Mouse (Mus musculus) liver, embryonic 14.5 days (tissue): ENCODE measurements around the gene Kdm1b. TPM values are rescaled to one million over a fixed set of nuclear protein-coding genes. Genes with fewer than 3 reads are reported as not detected.

Experiments
- ATAC-seq: fragments of 200-750 bp; cut with Nextera tagmentation; 2 replicates; pipeline ENCODE4 v1.8.0; 2017; ENCODE audit warnings: moderate number of reproducible peaks, mild to moderate bottlenecking, moderate library complexity; ENCODE audit not compliant: insufficient read depth
- DNase-seq, 3 experiments: peaks; one replicate each; pipeline ENCODE4 v3.0.0-alpha.2; 2012 to 2013; ENCODE audit warnings: low read depth in 3 of 3, low spot score in 3 of 3
- H3K27ac ChIP-seq: fragments of 300-500 bp; sonication (generic); 2 replicates; pipeline ENCODE4 v1.5.1; 2014; ENCODE audit warnings: moderate library complexity, mild to moderate bottlenecking, control low read depth, inconsistent platforms
- H3K27me3 ChIP-seq: fragments of 300-500 bp; sonication (generic); 2 replicates; pipeline ENCODE4 v1.6.1; 2014; ENCODE audit warnings: mild to moderate bottlenecking, low read length, moderate library complexity; ENCODE audit not compliant: control insufficient read depth, insufficient read depth
- H3K36me3 ChIP-seq: fragments of 300-500 bp; sonication (generic); replicated peaks from 2 replicates; pipeline ENCODE4 v1.6.1; 2014; ENCODE audit warnings: low read depth; ENCODE audit not compliant: control insufficient read depth, insufficient read depth
- H3K4me1 ChIP-seq, 2 experiments: fragments of 200-500 bp in 1 of 2; fragments of 300-500 bp in 1 of 2; sonication (generic) in 1 of 2; replicated peaks; 2 replicates each; pipeline ENCODE4 v1.6.1; 2012 to 2014; ENCODE audit warnings: antibody characterized with exemption in 1 of 2, inconsistent platforms in 1 of 2, low read length in 1 of 2; ENCODE audit not compliant: control insufficient read depth in 2 of 2, insufficient read depth in 2 of 2
- H3K4me2 ChIP-seq: fragments of 300-500 bp; sonication (generic); 2 replicates; pipeline ENCODE4 v1.6.1; 2014; ENCODE audit warnings: low read depth, mild to moderate bottlenecking, control low read depth, moderate library complexity
- H3K4me3 ChIP-seq, 2 experiments: fragments of 200-500 bp in 1 of 2; fragments of 300-500 bp in 1 of 2; sonication (generic) in 1 of 2; 2 replicates each; pipeline ENCODE4 v1.5.1; 2012 to 2014; ENCODE audit warnings: low read depth in 2 of 2, low read length in 2 of 2, mild to moderate bottlenecking in 2 of 2, control low read depth in 1 of 2, inconsistent platforms in 1 of 2, moderate library complexity in 1 of 2; ENCODE audit not compliant: insufficient read depth in 1 of 2
- H3K9ac ChIP-seq: fragments of 300-500 bp; sonication (generic); replicated peaks from 2 replicates; pipeline ENCODE4 v1.6.1; 2014; ENCODE audit warnings: mild to moderate bottlenecking, control low read depth, moderate library complexity
- H3K9me3 ChIP-seq: fragments of 300-500 bp; sonication (generic); 2 replicates; pipeline ENCODE4 v1.6.1; 2016; ENCODE audit warnings: low read length, mixed read lengths; ENCODE audit not compliant: control insufficient read depth
- CTCF ChIP-seq: IDR thresholded peaks from 2 replicates; pipeline ENCODE4 v1.5.1; 2016; ENCODE audit warnings: antibody characterized with exemption, low read depth, control low read depth
- EP300 ChIP-seq: IDR thresholded peaks from 2 replicates; pipeline ENCODE4 v1.6.1; 2016; ENCODE audit warnings: antibody characterized with exemption, low read depth
- WGBS: fragments of 180-500 bp; shearing (Covaris S2); extraction: QIAGEN DNeasy Blood & Tissue Kit; methylation state at CpG from one replicate; pipeline ENCODE4 v1.1.7; 2014; ENCODE audit not compliant: insufficient replicate concordance; 5-methylcytosine and 5-hydroxymethylcytosine counted together
- polyA plus RNA-seq, 2 experiments: library from polyadenylated mRNA; depleted of rRNA in 1 of 2; stranded (reverse) in 1 of 2; unstranded in 1 of 2; fragments of >200 nt; fragmentation: Nextera tagmentation in 1 of 2; extraction: Ambion mirVana in 1 of 2; gene quantifications; 2 replicates each; pipeline versions ENCODE4 v1.2.1 to v1.2.3; 2012 to 2014

Gene Kdm1b
- polyA plus RNA-seq, 2 experiments = 2.5 to 2.8 TPM

GRCm38 (mm10) chr13:47043833-47044616 lies 726 bp downstream of the Kdm1b start:
- Histone ChIP-seq H3K9me3 (no peaks in the 10 kb centered on the region), H3K27me3 (no peaks in the 10 kb centered on the region; the same call in 1 of the 2 replicates), H3K36me3 (no peaks in the 10 kb centered on the region), H3K27ac (no peak overlapping the region), H3K4me2 (peak overlapping the region; percentile 70), H3K4me3 (peak overlapping the region; percentile 58 to 72), H3K4me1 (peaks cover 0 to 8% of the 10 kb centered on the region in 2 experiments; a peak in 2 of 4 replicates), H3K9ac (peak overlapping the region; percentile 20)
- no peak for TF ChIP-seq CTCF
- ATAC-seq = peak; percentile 13
- WGBS = 2% methylated on average over 45 of the region's 45 CpGs
- DNase-seq = no peak

- Histone ChIP-seq H3K4me3 (peak within 1 kb of the TSS; percentile 58 to 72), H3K4me2 (peak within 1 kb of the TSS; percentile 70), H3K27ac (no peak within 1 kb of the TSS), H3K9ac (peak within 1 kb of the TSS; percentile 20), H3K9me3 (no peaks in the 10 kb centered on the region), H3K4me1 (peaks cover 0 to 8% of the 10 kb centered on the region in 2 experiments; a peak in 2 of 4 replicates), H3K27me3 (no peaks in the 10 kb centered on the region; the same call in 1 of the 2 replicates), H3K36me3 (no peaks in the 10 kb centered on the region)
- 28% methylated on average over 10 of the region's 10 CpGs for WGBS
- DNase-seq = no peak
- no peak for TF ChIP-seq CTCF
- TF ChIP-seq EP300 = no peak
- ATAC-seq = no peak
Observed at GRCm38 (mm10) chr13:47044617-47044947, 1.3 kb downstream of the Kdm1b start, which contains the start of gene Tpmt. Gene Tpmt, minus strand, starts transcription at chr13:47044737.

- 79% methylated on average over 4 of the region's 4 CpGs for WGBS
- Histone ChIP-seq H3K27ac (no peak overlapping the region), H3K9me3 (no peaks in the 10 kb centered on the region), H3K27me3 (no peaks in the 10 kb centered on the region; the same call in 1 of the 2 replicates), H3K4me2 (no peak overlapping the region), H3K4me3 (no peak overlapping the region), H3K36me3 (no peaks in the 10 kb centered on the region), H3K4me1 (no peaks in the 10 kb centered on the region), H3K9ac (no peak overlapping the region)
- ATAC-seq = no peak
- TF ChIP-seq EP300 = no peak
- TF ChIP-seq CTCF = no peak
- DNase-seq = no peak
Observed at GRCm38 (mm10) chr13:47047996-47048395, 4.7 kb downstream of the Kdm1b start.

- DNase-seq = no peak
- Histone ChIP-seq H3K9me3 (no peaks in the 10 kb centered on the region), H3K27me3 (no peaks in the 10 kb centered on the region), H3K4me2 (no peak overlapping the region), H3K4me1 (no peaks in the 10 kb centered on the region), H3K9ac (no peak overlapping the region), H3K36me3 (no peaks in the 10 kb centered on the region), H3K27ac (no peak overlapping the region), H3K4me3 (no peak overlapping the region)
- TF ChIP-seq CTCF (no peak), EP300 (no peak)
- 58% methylated on average over 4 of the region's 4 CpGs for WGBS
- no peak for ATAC-seq
Observed at GRCm38 (mm10) chr13:47050009-47050408, 6.7 kb downstream of the Kdm1b start.

- Histone ChIP-seq H3K9ac (no peak overlapping the region), H3K4me1 (no peaks in the 10 kb centered on the region), H3K36me3 (no peaks in the 10 kb centered on the region), H3K4me3 (no peak overlapping the region), H3K27me3 (no peaks in the 10 kb centered on the region), H3K4me2 (no peak overlapping the region), H3K9me3 (no peaks in the 10 kb centered on the region), H3K27ac (no peak overlapping the region)
- TF ChIP-seq EP300 (no peak), CTCF (no peak)
- WGBS = 72% methylated on average over 10 of the region's 10 CpGs
- DNase-seq (no peak), ATAC-seq (no peak)
Observed at GRCm38 (mm10) chr13:47053971-47054370, 10.7 kb downstream of the Kdm1b start.
